Comparison of ENCODE assay signal across 8 mouse cellular contexts in genomic region chr17:31276207-31276921, GRCm38 (mm10). TPM values are rescaled to one million over a fixed set of nuclear protein-coding genes. Genes with fewer than 3 reads are reported as not detected.
DNase-seq lines count a peak whose midpoint lies in the region; ATAC-seq lines count a peak whose summit lies in the region.

No protein-coding gene starts in this region.

- H3K4me3 ChIP-seq in lung, embryonic 15.5 days: peak overlapping the region; percentile 53
- peak overlapping the region; percentile 48 for H3K4me3 ChIP-seq in embryonic facial prominence, embryonic 13.5 days
- peak overlapping the region; percentile 43 for H3K4me3 ChIP-seq in hindbrain, embryonic 11.5 days (ENCODE audit: low read depth, low read length)
- peak overlapping the region; percentile 51 for H3K4me3 ChIP-seq in midbrain, embryonic 12.5 days

- DNase-seq in lung, postnatal 14 days: no peak
- no peak for DNase-seq in hindbrain, embryonic 11.5 days (ENCODE audit: low spot score)
- no peak for DNase-seq in adrenal gland, postnatal 25 days
- no peak for DNase-seq in layer of hippocampus, postnatal 14 days (ENCODE audit: low spot score in 2 of 2)

- H3K9ac ChIP-seq in lung, embryonic 15.5 days: peak overlapping the region; percentile 15; the same call in 1 of the 2 replicates
- H3K9ac ChIP-seq in embryonic facial prominence, embryonic 13.5 days: peak overlapping the region; percentile 57
- H3K9ac ChIP-seq in hindbrain, embryonic 11.5 days (ENCODE audit: low read depth, low read length): 0 out of 2 replicates have a peak overlapping the region, but pooled peaks have one; percentile 45
- peak overlapping the region; percentile 44; the same call in 1 of the 2 replicates for H3K9ac ChIP-seq in midbrain, embryonic 12.5 days (replicated peaks)

- H3K9me3 ChIP-seq in lung, embryonic 15.5 days: no peaks in the 10 kb centered on the region
- H3K9me3 ChIP-seq in embryonic facial prominence, embryonic 13.5 days: no peaks in the 10 kb centered on the region
- H3K9me3 ChIP-seq in hindbrain, embryonic 11.5 days (ENCODE audit: control insufficient read depth, low read length): no peaks in the 10 kb centered on the region
- H3K9me3 ChIP-seq in midbrain, embryonic 12.5 days: no peaks in the 10 kb centered on the region

- ATAC-seq in lung, embryonic 15.5 days (ENCODE audit: borderline replicate concordance, extremely low read depth, low FRiP score, low TSS enrichment): 0 out of 2 replicates have a peak, but pooled peaks have one; percentile 2
- ATAC-seq in embryonic facial prominence, embryonic 13.5 days (ENCODE audit: insufficient number of reproducible peaks, insufficient read depth, low FRiP score, low TSS enrichment, low read depth): peak; percentile 33; the same call in 1 of the 2 replicates
- no peak for ATAC-seq in hindbrain, embryonic 11.5 days (ENCODE audit: low FRiP score)
- no peak; the same call in 1 of the 2 replicates for ATAC-seq in midbrain, embryonic 12.5 days (ENCODE audit: low FRiP score, low read depth)
- ATAC-seq in activated CD4-positive, CD25-positive, alpha-beta regulatory T cell, adult 4 months: no peak

- peak overlapping the region; percentile 88 for H3K4me2 ChIP-seq in lung, embryonic 15.5 days
- peak overlapping the region; percentile 78 for H3K4me2 ChIP-seq in embryonic facial prominence, embryonic 13.5 days
- peak overlapping the region; percentile 69 for H3K4me2 ChIP-seq in hindbrain, embryonic 11.5 days (replicated peaks; ENCODE audit: low read depth, low read length)
- H3K4me2 ChIP-seq in midbrain, embryonic 12.5 days (replicated peaks): peak overlapping the region; percentile 80

- H3K27me3 ChIP-seq in lung, embryonic 15.5 days: no peaks in the 10 kb centered on the region
- H3K27me3 ChIP-seq in embryonic facial prominence, embryonic 13.5 days: 0 out of 2 replicates have a peak, but pooled peaks cover 3% of the 10 kb centered on the region
- no peaks in the 10 kb centered on the region for H3K27me3 ChIP-seq in hindbrain, embryonic 11.5 days (ENCODE audit: control insufficient read depth, insufficient read depth, low read length)
- peaks cover 17% of the 10 kb centered on the region; the same call in 1 of the 2 replicates for H3K27me3 ChIP-seq in midbrain, embryonic 12.5 days

- H3K4me1 ChIP-seq in lung, embryonic 15.5 days: peaks cover 15% of the 10 kb centered on the region
- peaks cover 15% of the 10 kb centered on the region for H3K4me1 ChIP-seq in embryonic facial prominence, embryonic 13.5 days
- 0 out of 2 replicates have a peak, but pooled peaks cover 2% of the 10 kb centered on the region for H3K4me1 ChIP-seq in hindbrain, embryonic 11.5 days (replicated peaks; ENCODE audit: control insufficient read depth, insufficient read depth, low read length)
- H3K4me1 ChIP-seq in midbrain, embryonic 12.5 days: peaks cover 15% of the 10 kb centered on the region

- no peaks in the 10 kb centered on the region for H3K36me3 ChIP-seq in lung, embryonic 15.5 days
- no peaks in the 10 kb centered on the region for H3K36me3 ChIP-seq in embryonic facial prominence, embryonic 13.5 days
- no peaks in the 10 kb centered on the region for H3K36me3 ChIP-seq in hindbrain, embryonic 11.5 days (ENCODE audit: control insufficient read depth, insufficient read depth, low read length)
- no peaks in the 10 kb centered on the region for H3K36me3 ChIP-seq in midbrain, embryonic 12.5 days

- 29% methylated on average over 9 of the region's 9 CpGs for WGBS in lung, embryonic 15.5 days
- WGBS in embryonic facial prominence, embryonic 13.5 days: 27% methylated on average over 9 of the region's 9 CpGs
- 22% methylated on average over 9 of the region's 9 CpGs for WGBS in hindbrain, embryonic 11.5 days
- 22% methylated on average over 9 of the region's 9 CpGs for WGBS in midbrain, embryonic 12.5 days

- H3K27ac ChIP-seq in lung, embryonic 15.5 days: no peak overlapping the region
- H3K27ac ChIP-seq in embryonic facial prominence, embryonic 13.5 days: no peak overlapping the region
- no peak overlapping the region for H3K27ac ChIP-seq in hindbrain, embryonic 11.5 days (ENCODE audit: low read depth, low read length)
- H3K27ac ChIP-seq in midbrain, embryonic 12.5 days (replicated peaks): no peak overlapping the region

RNA-seq across cellular contexts. Expression of gene Rsph1, which starts 0.8 kb away (rescaled TPM):
- 8.1 and 8.2 TPM in 2 replicates for polyA plus RNA-seq in lung, embryonic 15.5 days (2015; fragmentation: Nextera tagmentation; extraction: Ambion mirVana)
- polyA plus RNA-seq in embryonic facial prominence, embryonic 13.5 days (2015; fragmentation: Nextera tagmentation; extraction: Ambion mirVana): 0.46 and 1.5 TPM in 2 replicates
- 5.1 TPM in 2 replicates for polyA plus RNA-seq in hindbrain, embryonic 11.5 days (2014; fragmentation: Nextera tagmentation; extraction: Ambion mirVana)
- 0.99 and 1.3 TPM in 2 replicates for polyA plus RNA-seq in midbrain, embryonic 12.5 days (2016; fragmentation: Nextera tagmentation; extraction: Ambion mirVana)
- total RNA-seq in adrenal gland, postnatal 25 days (2021): 4.3 and 6.4 TPM in 2 replicates
- polyA plus RNA-seq in activated CD4-positive, CD25-positive, alpha-beta regulatory T cell, adult 4 months (2017; shearing (Covaris generic)): 1 to 10 TPM in 1 of 2 experiments, under 1 TPM in 1; 0.86 to 2.7 TPM
- 10 to 100 TPM; 13.5 to 20.8 TPM for total RNA-seq in layer of hippocampus, postnatal 14 days (2021)

RNA-seq across cellular contexts. Expression of gene Slc37a1, which starts 10.2 kb away (rescaled TPM):
- polyA plus RNA-seq in lung, embryonic 15.5 days (2015; fragmentation: Nextera tagmentation; extraction: Ambion mirVana): 7.6 and 9.2 TPM in 2 replicates
- 3.2 and 3.8 TPM in 2 replicates for polyA plus RNA-seq in embryonic facial prominence, embryonic 13.5 days (2015; fragmentation: Nextera tagmentation; extraction: Ambion mirVana)
- polyA plus RNA-seq in hindbrain, embryonic 11.5 days (2014; fragmentation: Nextera tagmentation; extraction: Ambion mirVana): 13.0 and 13.3 TPM in 2 replicates
- 9.3 and 10.2 TPM in 2 replicates for polyA plus RNA-seq in midbrain, embryonic 12.5 days (2016; fragmentation: Nextera tagmentation; extraction: Ambion mirVana)
- total RNA-seq in adrenal gland, postnatal 25 days (2021): 15.5 and 16.3 TPM in 2 replicates
- 10 to 100 TPM; 20.5 to 26.2 TPM for polyA plus RNA-seq in activated CD4-positive, CD25-positive, alpha-beta regulatory T cell, adult 4 months (2017; shearing (Covaris generic))
- total RNA-seq in layer of hippocampus, postnatal 14 days (2021): 1 to 10 TPM; 4.2 to 7.0 TPM

Comparison
In these comparisons a context has a peak if more than half of its experiments do, and no peak if none do; other contexts are left out.
1. ATAC-seq: peak in lung, embryonic 15.5 days (single experiment) and embryonic facial prominence, embryonic 13.5 days (single experiment); none in hindbrain, embryonic 11.5 days (single experiment), midbrain, embryonic 12.5 days (single experiment) and activated CD4-positive, CD25-positive, alpha-beta regulatory T cell, adult 4 months (single experiment).
2. Peak in every context shown above with its lines, with median percentiles within 50 percentile points of each other: H3K4me2 ChIP-seq, H3K4me3 ChIP-seq and H3K9ac ChIP-seq.